Mouse (Mus musculus): Measurements from ENCODE around the gene Dlg2.

DNA sequence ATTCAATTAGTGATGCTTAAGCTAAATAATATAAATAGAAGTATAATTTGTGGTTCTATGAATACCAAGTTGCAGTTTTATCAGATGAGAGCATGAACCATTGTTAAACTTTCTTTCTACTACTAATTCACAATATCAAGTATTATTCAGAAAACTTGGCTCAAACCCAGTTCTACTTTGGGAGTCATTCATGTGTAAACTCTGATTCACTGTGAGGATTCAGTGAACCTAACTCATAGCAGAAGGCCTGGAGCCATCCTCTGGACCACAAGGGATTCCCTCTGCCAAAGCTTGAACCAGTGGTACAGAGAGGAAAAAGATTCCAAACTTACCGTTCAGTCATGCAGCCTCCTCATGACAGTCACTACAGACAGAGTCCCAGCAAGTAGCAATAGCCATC lies 1920.3 kb downstream of the Dlg2 start:
- no peak for TF ChIP-seq POLR2A (IDR thresholded peaks at IDR 0.05; ENCODE audit: borderline replicate concordance, low read depth, low read length)
- no peak for TF ChIP-seq CTCF (IDR thresholded peaks at IDR 0.05; ENCODE audit: low read depth, low read length)

Data from bone marrow macrophage, adult 2 months (primary cell).